Mouse (Mus musculus): Measurements from ENCODE around the gene Col5a1.

GRCm38 (mm10) chr2:28008261-28008660 is 122.0 kb downstream of the Col5a1 start:
- no peak for TF ChIP-seq CTCF (conservative IDR thresholded peaks at IDR 0.05; ENCODE audit: low read length)
- TF ChIP-seq NANOG (IDR thresholded peaks at IDR 0.05; ENCODE audit: borderline replicate concordance, low read length), result no peak
